Mouse (Mus musculus): ENCODE data around the gene Cdk17. TPM values are rescaled to one million over a fixed set of nuclear protein-coding genes. Genes with fewer than 3 reads are reported as not detected.

Gene Cdk17
- polyA plus RNA-seq, 1 experiment from 2014 or later, result 41.2 TPM

DNA sequence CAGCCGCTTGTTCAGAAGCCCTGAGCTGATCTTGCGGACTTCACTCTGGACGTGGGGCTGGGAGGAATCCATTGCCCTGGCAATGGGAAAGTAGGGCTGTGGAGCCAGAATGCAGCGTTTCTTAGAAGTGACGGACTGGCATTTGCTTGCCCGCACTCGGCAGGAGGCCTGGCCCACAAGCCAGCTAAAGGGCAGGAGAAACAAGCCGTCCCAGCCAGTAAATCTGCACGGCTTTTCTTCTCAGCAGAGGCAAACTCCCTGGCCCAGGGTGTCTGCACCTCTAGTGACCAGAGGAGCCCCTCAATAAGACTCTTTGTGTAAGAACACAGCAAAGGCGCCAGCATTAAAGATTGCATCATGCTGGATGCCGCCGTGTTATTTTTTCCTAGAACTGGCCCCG lies 94.6 kb downstream of the Cdk17 start:
- H3K9ac ChIP-seq (replicated peaks), result no peak overlapping the region
- peaks cover 16% of the 10 kb centered on the region for H3K4me1 ChIP-seq
- no peak overlapping the region for H3K4me2 ChIP-seq
- ATAC-seq (ENCODE audit: low FRiP score), result peak; percentile 43
- peak overlapping the region; percentile 63 for H3K27ac ChIP-seq (replicated peaks)
- no peaks in the 10 kb centered on the region for H3K27me3 ChIP-seq (replicated peaks)
- H3K36me3 ChIP-seq, result no peaks in the 10 kb centered on the region
- 16% methylated on average over 13 of the region's 13 CpGs for WGBS
- no peaks in the 10 kb centered on the region for H3K9me3 ChIP-seq (replicated peaks)
- H3K4me3 ChIP-seq (replicated peaks), result no peak overlapping the region

DNA sequence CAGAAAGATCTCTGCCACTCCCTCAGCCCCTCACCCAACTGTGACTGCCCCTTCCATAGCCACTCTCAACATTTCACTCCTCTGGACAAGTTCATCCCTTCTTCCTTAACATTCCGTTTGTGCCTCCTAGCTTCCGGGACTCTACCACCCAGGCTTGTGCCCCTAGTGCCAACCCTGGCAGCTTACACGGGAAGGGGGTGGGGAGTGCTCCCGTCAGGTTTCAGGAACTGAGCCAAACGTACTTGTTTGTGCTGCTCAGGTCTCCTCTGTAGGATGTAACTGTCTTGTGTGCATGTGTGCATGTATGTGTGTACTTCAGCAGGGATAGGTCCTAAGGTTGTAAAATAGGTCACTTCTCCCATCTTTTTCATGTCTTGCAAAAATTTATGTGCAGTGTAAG lies 99.2 kb downstream of the Cdk17 start:
- no peaks in the 10 kb centered on the region for H3K36me3 ChIP-seq
- WGBS, result 63% methylated on average over 5 of the region's 5 CpGs
- H3K4me1 ChIP-seq, result peaks cover 52% of the 10 kb centered on the region
- ATAC-seq (ENCODE audit: low FRiP score), result no peak
- H3K4me2 ChIP-seq, result no peak overlapping the region
- no peak overlapping the region for H3K4me3 ChIP-seq (replicated peaks)
- no peaks in the 10 kb centered on the region for H3K9me3 ChIP-seq (replicated peaks)
- no peak overlapping the region for H3K27ac ChIP-seq (replicated peaks)
- H3K27me3 ChIP-seq (replicated peaks), result no peaks in the 10 kb centered on the region
- H3K9ac ChIP-seq (replicated peaks), result no peak overlapping the region

DNA sequence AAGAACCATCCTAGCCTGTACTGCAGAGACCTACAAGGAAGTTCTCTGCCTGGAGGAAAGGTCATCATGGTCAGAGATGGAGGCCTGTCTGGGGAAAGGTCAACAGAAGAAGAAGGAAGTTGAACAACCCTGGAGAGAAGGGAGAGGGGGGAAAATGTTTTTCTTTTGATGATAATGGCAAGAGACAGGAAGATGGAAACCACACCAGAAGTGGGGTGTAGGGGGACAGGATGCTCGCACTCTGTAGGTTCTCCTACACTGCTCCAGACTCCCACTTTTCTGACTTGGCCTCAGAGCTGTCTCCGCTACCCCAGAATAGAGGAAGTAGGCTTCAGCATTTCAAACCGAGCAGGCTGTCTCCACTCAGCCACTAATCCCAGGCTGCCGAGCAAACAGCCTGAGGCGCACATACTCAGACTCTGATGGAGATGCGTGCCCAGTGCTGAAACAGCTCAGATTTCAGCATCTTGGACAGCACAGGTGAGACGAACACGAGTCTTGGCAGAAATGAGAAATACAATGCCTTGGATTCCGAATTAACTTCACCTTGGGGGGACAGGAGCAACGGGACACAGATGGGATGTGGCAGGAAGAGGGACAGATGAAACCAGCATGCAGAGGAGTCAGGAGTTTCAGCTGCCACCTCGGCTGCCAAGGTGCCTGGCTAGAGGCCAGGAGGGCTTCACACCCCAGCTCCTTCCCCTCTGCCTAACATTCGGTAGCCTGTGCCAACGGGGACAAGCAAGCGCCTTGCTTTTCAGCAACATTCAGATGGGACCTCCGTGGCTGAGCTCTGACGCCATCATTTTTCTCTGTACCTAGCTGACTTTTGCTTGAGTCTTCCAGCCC lies 100.7 kb downstream of the Cdk17 start:
- H3K4me1 ChIP-seq, result peaks cover 49% of the 10 kb centered on the region
- no peaks in the 10 kb centered on the region for H3K36me3 ChIP-seq
- peak overlapping the region; percentile 51 for H3K4me2 ChIP-seq
- whole genome bisulfite sequencing, result 29% methylated on average over 16 of the region's 16 CpGs
- H3K27me3 ChIP-seq (replicated peaks), result no peaks in the 10 kb centered on the region
- peak overlapping the region; percentile 58 for H3K27ac ChIP-seq (replicated peaks)
- no peak overlapping the region; the same call in 1 of the 2 replicates for H3K9ac ChIP-seq (replicated peaks)
- H3K4me3 ChIP-seq (replicated peaks), result peak overlapping the region; percentile 13; the same call in 1 of the 2 replicates
- H3K9me3 ChIP-seq (replicated peaks), result no peaks in the 10 kb centered on the region
- ATAC-seq (ENCODE audit: low FRiP score), result peak; percentile 48; the same call in 1 of the 2 replicates

DNA sequence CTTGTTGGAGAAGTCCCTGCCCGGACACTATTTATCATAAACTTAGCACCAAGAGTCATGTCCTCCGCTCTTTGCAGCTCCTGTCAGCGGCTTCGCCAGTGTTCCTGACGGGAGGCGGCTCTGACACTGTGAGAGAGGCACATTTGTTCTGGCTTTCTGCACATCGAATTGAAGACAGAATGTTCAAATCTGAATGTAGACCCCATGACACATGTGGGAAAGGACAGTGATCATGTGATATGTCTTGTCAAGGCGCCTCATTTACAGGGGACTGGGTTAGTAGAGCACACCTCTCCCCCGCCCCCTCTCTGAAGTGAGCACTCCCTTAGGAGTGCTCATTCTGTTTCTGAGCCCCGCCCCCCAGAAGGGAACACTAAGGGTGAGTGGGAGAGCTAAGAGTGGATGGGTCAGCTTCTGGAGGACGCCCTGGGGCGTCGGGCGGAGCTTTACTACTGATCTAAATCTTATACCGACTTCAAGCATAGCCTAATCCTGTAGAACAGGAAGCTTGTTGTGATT lies 101.4 kb downstream of the Cdk17 start:
- Histone ChIP-seq H3K4me2 (peak overlapping the region; percentile 51), H3K27ac (replicated peaks) (peak overlapping the region; percentile 58), H3K36me3 (no peaks in the 10 kb centered on the region), H3K9me3 (replicated peaks) (no peaks in the 10 kb centered on the region), H3K27me3 (replicated peaks) (no peaks in the 10 kb centered on the region), H3K4me1 (peaks cover 49% of the 10 kb centered on the region), H3K4me3 (replicated peaks) (peak overlapping the region; percentile 13; the same call in 1 of the 2 replicates), H3K9ac (replicated peaks) (peak overlapping the region; percentile 6; the same call in 1 of the 2 replicates)
- WGBS, result 26% methylated on average over 15 of the region's 15 CpGs
- ATAC-seq (ENCODE audit: low FRiP score), result peak; percentile 55

DNA sequence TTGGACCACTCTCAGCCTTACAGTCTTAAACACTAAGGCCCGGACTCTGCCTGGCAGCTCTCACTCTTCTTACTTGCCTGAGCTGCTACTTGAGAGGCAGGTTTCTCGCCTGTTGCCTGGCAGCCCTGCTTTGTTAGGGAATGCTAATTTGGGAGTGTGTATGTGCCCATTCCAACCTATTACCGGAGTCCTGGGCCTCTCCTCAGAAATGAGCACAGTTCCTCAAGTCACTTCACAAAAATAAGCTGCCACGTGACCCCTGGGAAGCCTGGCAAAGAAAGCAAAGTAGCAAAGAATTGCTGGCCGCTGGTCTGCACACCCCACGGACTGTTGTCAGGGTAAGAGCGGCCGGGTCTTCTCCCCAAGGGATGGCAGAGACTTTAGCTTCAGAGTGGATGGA lies 102.8 kb downstream of the Cdk17 start:
- Histone ChIP-seq H3K4me1 (peaks cover 49% of the 10 kb centered on the region), H3K27me3 (replicated peaks) (no peaks in the 10 kb centered on the region), H3K4me3 (replicated peaks) (no peak overlapping the region), H3K9me3 (replicated peaks) (no peaks in the 10 kb centered on the region), H3K36me3 (no peaks in the 10 kb centered on the region), H3K4me2 (no peak overlapping the region), H3K27ac (replicated peaks) (peak overlapping the region; percentile 43), H3K9ac (replicated peaks) (no peak overlapping the region)
- 39% methylated on average over 8 of the region's 8 CpGs for WGBS
- ATAC-seq (ENCODE audit: low FRiP score), result peak; percentile 37; the same call in 1 of the 2 replicates

DNA sequence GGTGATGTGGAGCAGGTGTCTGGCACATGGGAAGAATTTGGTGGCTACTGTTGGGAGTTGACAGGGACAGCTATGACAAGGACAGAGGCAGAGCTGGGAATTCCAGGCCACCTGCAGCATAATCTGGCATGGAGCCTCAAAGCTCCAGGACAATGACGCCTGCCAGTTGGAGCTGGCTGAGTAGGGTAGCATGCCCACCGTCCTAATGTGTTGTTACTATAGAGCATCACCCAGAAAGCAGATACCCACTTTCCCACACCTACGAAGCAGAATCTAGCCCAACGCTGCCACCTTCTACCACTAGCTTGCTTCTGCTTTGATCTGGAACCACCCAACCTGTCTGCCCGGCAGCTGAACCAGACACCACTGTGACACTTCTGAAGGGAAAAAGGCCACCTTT lies 103.3 kb downstream of the Cdk17 start:
- Histone ChIP-seq H3K27me3 (replicated peaks) (no peaks in the 10 kb centered on the region), H3K27ac (replicated peaks) (peak overlapping the region; percentile 43; the same call in 1 of the 2 replicates), H3K4me3 (replicated peaks) (no peak overlapping the region), H3K9me3 (replicated peaks) (no peaks in the 10 kb centered on the region), H3K36me3 (no peaks in the 10 kb centered on the region), H3K9ac (replicated peaks) (no peak overlapping the region), H3K4me1 (peaks cover 49% of the 10 kb centered on the region), H3K4me2 (no peak overlapping the region)
- 0 out of 2 replicates have a peak, but pooled peaks have one; percentile 1 for ATAC-seq (ENCODE audit: low FRiP score)
- 79% methylated on average over 5 of the region's 5 CpGs for WGBS

DNA sequence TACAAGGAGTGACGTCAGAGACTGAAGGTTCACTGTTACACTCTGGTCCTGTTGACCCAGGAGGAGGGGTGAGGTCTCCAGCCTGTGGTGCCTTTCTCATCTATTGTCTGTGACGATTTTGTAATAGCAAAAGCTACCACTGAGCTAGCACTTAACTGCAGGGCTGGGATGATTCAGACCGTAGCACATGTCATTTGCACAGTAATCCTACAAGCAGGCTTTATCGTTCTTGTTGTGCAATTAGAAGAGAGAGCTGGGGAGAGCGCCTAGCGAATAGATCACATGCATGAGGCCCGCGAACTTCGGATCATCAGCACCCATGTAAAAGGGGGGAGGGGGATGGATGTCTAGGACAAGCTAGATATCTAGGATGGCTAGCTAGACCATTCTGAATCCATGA lies 105.2 kb downstream of the Cdk17 start:
- H3K36me3 ChIP-seq, result no peaks in the 10 kb centered on the region
- no peak overlapping the region for H3K27ac ChIP-seq (replicated peaks)
- no peaks in the 10 kb centered on the region for H3K9me3 ChIP-seq (replicated peaks)
- no peak overlapping the region for H3K9ac ChIP-seq (replicated peaks)
- no peak overlapping the region for H3K4me2 ChIP-seq
- no peak overlapping the region for H3K4me3 ChIP-seq (replicated peaks)
- WGBS, result 81% methylated on average over 9 of the region's 9 CpGs
- H3K27me3 ChIP-seq (replicated peaks), result no peaks in the 10 kb centered on the region
- ATAC-seq (ENCODE audit: low FRiP score), result no peak
- H3K4me1 ChIP-seq, result peaks cover 49% of the 10 kb centered on the region

DNA sequence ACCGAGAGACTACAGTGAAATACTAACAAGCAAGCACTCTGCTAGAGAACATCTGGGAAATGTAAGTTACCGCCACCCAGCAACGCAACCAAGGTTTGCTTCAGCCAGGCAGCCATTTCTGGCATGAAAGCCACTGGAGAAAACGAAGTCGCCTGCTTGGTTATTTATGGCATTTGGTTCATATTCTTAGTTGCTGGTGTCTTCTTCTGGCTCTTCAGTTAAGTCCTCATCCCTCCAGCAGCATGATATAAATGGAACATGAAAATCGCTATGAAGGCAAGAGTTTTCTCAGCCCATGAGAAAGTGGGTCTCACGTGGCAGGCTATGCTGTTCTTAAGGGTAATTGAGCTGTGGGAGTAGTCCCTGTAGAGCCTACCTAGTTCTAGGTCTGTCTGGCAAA lies 105.8 kb downstream of the Cdk17 start:
- WGBS, result 95% methylated on average over 7 of the region's 7 CpGs
- ATAC-seq (ENCODE audit: low FRiP score), result no peak

DNA sequence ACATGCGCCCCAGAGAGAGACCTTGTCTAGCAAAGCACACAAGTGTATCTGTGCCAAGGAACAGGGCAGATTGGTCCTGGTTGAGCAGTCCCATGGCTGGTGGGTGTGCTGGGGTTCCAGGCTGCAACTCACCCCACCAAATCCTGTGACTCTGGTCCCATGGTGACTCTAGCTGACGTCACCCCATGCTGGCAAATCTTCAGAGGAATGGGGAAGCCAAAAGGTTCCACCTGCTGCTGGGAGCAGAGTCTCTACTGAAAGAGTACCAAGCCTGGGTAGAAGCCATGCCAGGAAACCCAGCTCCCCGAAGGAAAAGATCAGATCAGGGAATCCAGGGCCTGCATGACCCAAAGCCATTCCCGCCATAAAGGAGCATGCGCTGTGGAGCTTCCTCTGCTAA lies 106.8 kb downstream of the Cdk17 start:
- WGBS, result 95% methylated on average over 5 of the region's 5 CpGs
- no peak for ATAC-seq (ENCODE audit: low FRiP score)
- H3K9me3 ChIP-seq (replicated peaks), result no peaks in the 10 kb centered on the region

More for the DNA sequence above, 105.8 kb downstream of the Cdk17 start:
- no peak overlapping the region for H3K4me2 ChIP-seq
- H3K27me3 ChIP-seq (replicated peaks), result no peaks in the 10 kb centered on the region
- no peak overlapping the region for H3K4me3 ChIP-seq (replicated peaks)
- peaks cover 42% of the 10 kb centered on the region for H3K4me1 ChIP-seq
- no peaks in the 10 kb centered on the region for H3K36me3 ChIP-seq
- no peak overlapping the region for H3K27ac ChIP-seq (replicated peaks)
- H3K9ac ChIP-seq (replicated peaks), result no peak overlapping the region
- H3K9me3 ChIP-seq (replicated peaks), result no peaks in the 10 kb centered on the region

DNA sequence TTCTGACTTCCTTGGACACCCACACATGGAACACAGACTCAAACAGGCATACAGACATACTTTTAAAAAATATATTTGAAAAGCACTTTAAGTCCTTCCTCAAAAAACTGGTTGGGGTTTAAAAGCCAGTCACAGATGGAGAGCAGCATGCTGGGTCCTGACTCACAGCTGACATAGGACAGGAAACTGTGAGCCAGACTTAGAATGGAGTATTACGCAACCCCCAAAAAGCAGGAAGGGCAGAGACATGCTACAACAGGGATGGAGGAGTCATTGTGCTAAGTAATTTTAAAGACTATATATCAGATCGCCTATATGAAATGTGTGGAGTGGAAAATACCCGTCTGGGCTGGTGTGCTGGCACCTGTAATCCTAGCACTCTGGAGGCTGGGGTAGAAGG lies 107.7 kb downstream of the Cdk17 start:
- no peak overlapping the region for H3K27ac ChIP-seq (replicated peaks)
- H3K36me3 ChIP-seq, result no peaks in the 10 kb centered on the region
- 93% methylated on average over 3 of the region's 3 CpGs for WGBS
- H3K9me3 ChIP-seq (replicated peaks), result no peaks in the 10 kb centered on the region
- no peak for ATAC-seq (ENCODE audit: low FRiP score)
- H3K4me3 ChIP-seq (replicated peaks), result no peak overlapping the region
- peaks cover 25% of the 10 kb centered on the region for H3K4me1 ChIP-seq
- H3K27me3 ChIP-seq (replicated peaks), result no peaks in the 10 kb centered on the region
- no peak overlapping the region for H3K9ac ChIP-seq (replicated peaks)
- no peak overlapping the region for H3K4me2 ChIP-seq

More for the DNA sequence above, 106.8 kb downstream of the Cdk17 start:
- Histone ChIP-seq H3K4me2 (no peak overlapping the region), H3K4me3 (replicated peaks) (no peak overlapping the region), H3K27ac (replicated peaks) (no peak overlapping the region), H3K27me3 (replicated peaks) (no peaks in the 10 kb centered on the region), H3K4me1 (peaks cover 32% of the 10 kb centered on the region), H3K9ac (replicated peaks) (no peak overlapping the region), H3K36me3 (no peaks in the 10 kb centered on the region)

DNA sequence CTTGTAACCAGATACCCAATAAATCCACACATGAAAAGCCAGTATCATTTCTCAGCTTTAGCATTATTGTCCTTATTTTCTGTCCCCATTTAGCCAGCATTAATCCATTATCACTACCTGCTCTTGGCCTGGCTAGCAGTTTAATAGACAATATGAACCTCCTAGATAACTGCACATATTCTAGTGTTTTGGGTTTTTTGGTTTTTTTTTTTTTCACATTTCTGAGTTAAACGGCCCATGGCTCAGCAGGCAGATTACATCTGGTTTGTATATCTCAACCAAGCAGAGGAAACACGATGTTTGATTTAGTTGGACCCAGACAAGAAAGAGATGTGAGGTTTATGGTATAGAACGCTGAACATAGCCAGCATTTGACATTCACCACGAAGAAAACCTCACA lies 109.1 kb downstream of the Cdk17 start:
- Histone ChIP-seq H3K4me1 (peaks cover 23% of the 10 kb centered on the region), H3K9ac (replicated peaks) (no peak overlapping the region), H3K4me3 (replicated peaks) (no peak overlapping the region), H3K27me3 (replicated peaks) (no peaks in the 10 kb centered on the region), H3K9me3 (replicated peaks) (no peaks in the 10 kb centered on the region), H3K36me3 (no peaks in the 10 kb centered on the region), H3K4me2 (no peak overlapping the region), H3K27ac (replicated peaks) (peak overlapping the region; percentile 25; the same call in 1 of the 2 replicates)
- WGBS, result 67% methylated on average over 4 of the region's 4 CpGs
- no peak for ATAC-seq (ENCODE audit: low FRiP score)

DNA sequence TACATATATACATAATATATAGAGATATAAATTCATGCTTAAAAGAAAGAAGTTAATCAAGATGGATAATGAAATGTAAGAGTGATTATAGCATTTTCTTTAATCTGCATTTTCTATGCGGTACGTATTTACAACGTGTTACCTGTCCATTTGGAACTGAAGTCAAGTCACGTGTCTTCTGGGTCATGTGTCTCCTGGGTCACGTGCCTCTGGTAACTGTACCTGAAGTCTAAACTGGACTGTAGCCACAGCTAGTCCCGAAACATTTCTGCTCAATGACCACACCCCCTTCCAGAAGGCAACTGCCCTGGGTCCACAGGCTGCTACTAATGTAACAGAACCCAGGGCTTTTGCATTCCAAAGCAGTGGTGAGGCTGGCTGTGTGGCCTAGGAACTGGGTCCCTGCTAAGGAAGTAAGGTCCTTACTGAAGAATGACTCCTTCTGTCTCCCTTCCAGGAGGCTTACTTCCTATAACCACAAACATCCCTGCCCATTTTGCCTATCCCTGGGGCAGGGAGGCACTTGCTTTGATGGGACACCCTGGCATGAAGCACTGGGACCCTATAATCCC lies 110.3 kb downstream of the Cdk17 start:
- no peak for ATAC-seq (ENCODE audit: low FRiP score)
- no peak overlapping the region for H3K4me3 ChIP-seq (replicated peaks)
- 93% methylated on average over 6 of the region's 6 CpGs for WGBS
- no peak overlapping the region for H3K9ac ChIP-seq (replicated peaks)
- H3K27me3 ChIP-seq (replicated peaks), result no peaks in the 10 kb centered on the region
- no peak overlapping the region for H3K27ac ChIP-seq (replicated peaks)
- H3K9me3 ChIP-seq (replicated peaks), result no peaks in the 10 kb centered on the region
- H3K36me3 ChIP-seq, result no peaks in the 10 kb centered on the region
- peaks cover 30% of the 10 kb centered on the region for H3K4me1 ChIP-seq
- no peak overlapping the region for H3K4me2 ChIP-seq
